Mouse (Mus musculus) forebrain, embryonic 10.5 days (tissue): ENCODE results near the gene Mtx1. TPM values are rescaled to one million over a fixed set of nuclear protein-coding genes. Genes with fewer than 3 reads are reported as not detected.
"Not testable (repeated sequence)": the region's sequence is repeated elsewhere in the genome, so short reads cannot be mapped to it uniquely, and the experiment has no call there.

Experiments
- DNase-seq: peaks from one replicate; pipeline ENCODE4 v3.0.0-alpha.2; 2017; ENCODE audit warnings: low spot score; ENCODE audit errors: extremely low spot score
- H3K27ac ChIP-seq: fragments of 300-500 bp; sonication (generic); 2 replicates; pipeline ENCODE4 v1.5.1; 2016; ENCODE audit warnings: mild to moderate bottlenecking
- H3K27me3 ChIP-seq: fragments of 300-500 bp; sonication (generic); 2 replicates; pipeline ENCODE4 v1.6.1; 2016; ENCODE audit warnings: mild to moderate bottlenecking; ENCODE audit not compliant: poor library complexity, severe bottlenecking
- H3K36me3 ChIP-seq: fragments of 300-500 bp; sonication (generic); replicated peaks from 2 replicates; pipeline ENCODE4 v1.6.1; 2016; ENCODE audit warnings: mild to moderate bottlenecking, moderate library complexity
- H3K4me1 ChIP-seq: fragments of 300-500 bp; sonication (generic); 2 replicates; pipeline ENCODE4 v1.6.1; 2016
- H3K4me3 ChIP-seq: fragments of 300-500 bp; sonication (generic); 2 replicates; pipeline ENCODE4 v1.5.1; 2016; ENCODE audit warnings: mild to moderate bottlenecking, moderate library complexity
- H3K9me3 ChIP-seq: fragments of 300-500 bp; sonication (generic); 2 replicates; pipeline ENCODE4 v1.6.1; 2016; ENCODE audit warnings: mild to moderate bottlenecking, moderate library complexity
- WGBS: fragments of 180-500 bp; shearing (Covaris S2); methylation state at CpG from one replicate; pipeline ENCODE4 v1.1.7; 2016; 5-methylcytosine and 5-hydroxymethylcytosine counted together
- polyA plus RNA-seq: library from polyadenylated mRNA; unstranded; fragments of >200 nt; fragmentation: Nextera tagmentation; extraction: Ambion mirVana; gene quantifications from 2 replicates; pipeline ENCODE4 v1.2.1, GENCODE M21; 2016

Mtx1 gene
- polyA plus RNA-seq, 1 experiment from 2014 or later = 242 TPM

- Histone ChIP-seq H3K4me1 (peaks cover 96% of the 10 kb centered on the region), H3K36me3 (peaks cover 60% of the 10 kb centered on the region), H3K9me3 (no peaks in the 10 kb centered on the region), H3K27ac (peak overlapping the region; percentile 99), H3K4me3 (peak overlapping the region; percentile 91), H3K27me3 (peaks cover 26% of the 10 kb centered on the region)
- WGBS = 56% methylated on average over 11 of the region's 11 CpGs
- no peak for DNase-seq
Measured at GRCm38 (mm10) chr3:89224796-89225195, 2.1 kb downstream of the Mtx1 start.

- H3K27me3 ChIP-seq = peaks cover 10% of the 10 kb centered on the region
- peaks cover 94% of the 10 kb centered on the region for H3K4me1 ChIP-seq
- 69% methylated on average over 5 of the region's 5 CpGs for WGBS
- no peaks in the 10 kb centered on the region for H3K9me3 ChIP-seq
- peaks cover 91% of the 10 kb centered on the region for H3K36me3 ChIP-seq
- DNase-seq = no peak
- peak overlapping the region; percentile 22; the same call in 1 of the 2 replicates for H3K27ac ChIP-seq
- peak overlapping the region; percentile 13; the same call in 1 of the 2 replicates for H3K4me3 ChIP-seq
Measured at GRCm38 (mm10) chr3:89221167-89221566, 5.7 kb downstream of the Mtx1 start.

GRCm38 (mm10) chr3:89219546-89219945 is 7.3 kb downstream of the Mtx1 start:
- 55% methylated on average over 8 of the region's 8 CpGs for WGBS
- H3K27ac ChIP-seq = peak overlapping the region; percentile 62
- no peaks in the 10 kb centered on the region for H3K27me3 ChIP-seq
- no peaks in the 10 kb centered on the region for H3K9me3 ChIP-seq
- H3K4me3 ChIP-seq = no peak overlapping the region
- peaks cover 94% of the 10 kb centered on the region for H3K4me1 ChIP-seq
- peaks cover 76% of the 10 kb centered on the region for H3K36me3 ChIP-seq
- DNase-seq = no peak

- WGBS = 80% methylated on average over 1 of the region's 1 CpGs
Measured at GRCm38 (mm10) chr3:89218271-89218670, 8.6 kb downstream of the Mtx1 start.

GRCm38 (mm10) chr3:89216407-89216806 is 10.5 kb downstream of the Mtx1 start:
- DNase-seq, H3K27me3 ChIP-seq, H3K9me3 ChIP-seq: not testable (repeated sequence)
- 80% methylated on average over 7 of the region's 7 CpGs for WGBS
- Histone ChIP-seq H3K4me3 (peak overlapping the region; percentile 78; the same call in 1 of the 2 replicates), H3K27ac (peak overlapping the region; percentile 98), H3K36me3 (peaks cover 47% of the 10 kb centered on the region), H3K4me1 (peaks cover 86% of the 10 kb centered on the region)

More at GRCm38 (mm10) chr3:89218271-89218670, 8.6 kb downstream of the Mtx1 start:
- H3K4me3 ChIP-seq = 0 out of 2 replicates have a peak overlapping the region, but pooled peaks have one; percentile 1
- H3K36me3 ChIP-seq = peaks cover 64% of the 10 kb centered on the region
- DNase-seq = no peak
- H3K9me3 ChIP-seq = no peaks in the 10 kb centered on the region
- peak overlapping the region; percentile 62; the same call in 1 of the 2 replicates for H3K27ac ChIP-seq
- H3K4me1 ChIP-seq = peaks cover 91% of the 10 kb centered on the region
- H3K27me3 ChIP-seq = no peaks in the 10 kb centered on the region

- peak; percentile 85 for DNase-seq
- Histone ChIP-seq H3K27ac (peak overlapping the region; percentile 98), H3K27me3 (no peaks in the 10 kb centered on the region), H3K4me3 (peak overlapping the region; percentile 78), H3K9me3 (no peaks in the 10 kb centered on the region), H3K4me1 (peaks cover 80% of the 10 kb centered on the region), H3K36me3 (peaks cover 47% of the 10 kb centered on the region)
- WGBS = 0% methylated on average over 6 of the region's 6 CpGs
Measured at GRCm38 (mm10) chr3:89215853-89216252, 11.0 kb downstream of the Mtx1 start.

GRCm38 (mm10) chr3:89214681-89215411 is 12.0 kb downstream of the Mtx1 start, which contains the start of gene Thbs3:
TSS of gene Thbs3 (plus strand) at chr3:89215180.
- H3K9me3 ChIP-seq = no peaks in the 10 kb centered on the region
- DNase-seq = peak; percentile 80
- peak within 1 kb of the TSS; percentile 78 for H3K4me3 ChIP-seq
- peaks cover 73% of the 10 kb centered on the region for H3K4me1 ChIP-seq
- H3K27me3 ChIP-seq = no peaks in the 10 kb centered on the region
- peak within 1 kb of the TSS; percentile 98 for H3K27ac ChIP-seq
- WGBS = under 1% methylated on average over 19 of the region's 19 CpGs
- peaks cover 50% of the 10 kb centered on the region for H3K36me3 ChIP-seq

GRCm38 (mm10) chr3:89213803-89214530 is 12.9 kb downstream of the Mtx1 start:
- H3K9me3 ChIP-seq = no peaks in the 10 kb centered on the region
- peaks cover 64% of the 10 kb centered on the region for H3K4me1 ChIP-seq
- no peaks in the 10 kb centered on the region for H3K27me3 ChIP-seq
- H3K27ac ChIP-seq = peak overlapping the region; percentile 98
- peaks cover 50% of the 10 kb centered on the region for H3K36me3 ChIP-seq
- WGBS = under 1% methylated on average over 69 of the region's 69 CpGs
- H3K4me3 ChIP-seq = peak overlapping the region; percentile 78
- DNase-seq = peak; percentile 95

- Histone ChIP-seq H3K9me3 (no peaks in the 10 kb centered on the region), H3K27ac (no peak overlapping the region), H3K36me3 (peaks cover 59% of the 10 kb centered on the region), H3K4me1 (peaks cover 35% of the 10 kb centered on the region), H3K4me3 (no peak overlapping the region), H3K27me3 (no peaks in the 10 kb centered on the region)
- 88% methylated on average over 7 of the region's 7 CpGs for WGBS
- no peak for DNase-seq
Measured at GRCm38 (mm10) chr3:89210731-89211130, 16.2 kb downstream of the Mtx1 start.

- H3K4me1 ChIP-seq = peaks cover 30% of the 10 kb centered on the region
- H3K9me3 ChIP-seq = no peaks in the 10 kb centered on the region
- H3K4me3 ChIP-seq = no peak overlapping the region
- no peaks in the 10 kb centered on the region for H3K27me3 ChIP-seq
- no peak for DNase-seq
- peaks cover 65% of the 10 kb centered on the region for H3K36me3 ChIP-seq
- 96% methylated on average over 13 of the region's 13 CpGs for WGBS
- H3K27ac ChIP-seq = no peak overlapping the region
Measured at GRCm38 (mm10) chr3:89210162-89210561, 16.7 kb downstream of the Mtx1 start.

- H3K4me3 ChIP-seq = no peak overlapping the region
- no peaks in the 10 kb centered on the region for H3K9me3 ChIP-seq
- no peaks in the 10 kb centered on the region for H3K27me3 ChIP-seq
- DNase-seq = no peak
- no peak overlapping the region for H3K27ac ChIP-seq
- 86% methylated on average over 7 of the region's 7 CpGs for WGBS
- H3K36me3 ChIP-seq = peaks cover 66% of the 10 kb centered on the region
- H3K4me1 ChIP-seq = peaks cover 25% of the 10 kb centered on the region
Measured at GRCm38 (mm10) chr3:89209731-89210130, 17.2 kb downstream of the Mtx1 start.

- H3K4me3 ChIP-seq = no peak overlapping the region
- H3K27me3 ChIP-seq = no peaks in the 10 kb centered on the region
- peaks cover 75% of the 10 kb centered on the region for H3K36me3 ChIP-seq
- DNase-seq = no peak
- peaks cover 16% of the 10 kb centered on the region for H3K4me1 ChIP-seq
- H3K9me3 ChIP-seq = no peaks in the 10 kb centered on the region
- WGBS = 89% methylated on average over 6 of the region's 6 CpGs
- H3K27ac ChIP-seq = no peak overlapping the region
Measured at GRCm38 (mm10) chr3:89208736-89209135, 18.2 kb downstream of the Mtx1 start.
